Mouse (Mus musculus) midbrain, embryonic 12.5 days (tissue): ENCODE measurements at regions not wholly inside any gene's neighbourhood (a gene's known extent, or its start where the extent isn't known, plus 50 kb on each side); places are given as distances from the start of the nearest gene placed in this dataset.

ENCODE experiments used
- ATAC-seq: fragments of 200-750 bp; cut with Nextera tagmentation; 2 replicates; pipeline ENCODE4 v1.8.0; 2017; ENCODE audit warnings: low read depth, moderate TSS enrichment, moderate library complexity; ENCODE audit not compliant: low FRiP score
- H3K27ac ChIP-seq: fragments of 300-500 bp; sonication (generic); replicated peaks from 2 replicates; pipeline ENCODE4 v1.5.1; 2016; ENCODE audit warnings: mild to moderate bottlenecking
- H3K27me3 ChIP-seq: fragments of 300-500 bp; sonication (generic); 2 replicates; pipeline ENCODE4 v1.6.1; 2016; ENCODE audit warnings: mild to moderate bottlenecking
- H3K36me3 ChIP-seq: fragments of 300-500 bp; sonication (generic); 2 replicates; pipeline ENCODE4 v1.6.1; 2016
- H3K4me1 ChIP-seq: fragments of 300-500 bp; sonication (generic); 2 replicates; pipeline ENCODE4 v1.6.1; 2016
- H3K4me2 ChIP-seq: fragments of 300-500 bp; sonication (generic); replicated peaks from 2 replicates; pipeline ENCODE4 v1.6.1; 2016; ENCODE audit warnings: mild to moderate bottlenecking, moderate library complexity
- H3K4me3 ChIP-seq: fragments of 300-500 bp; sonication (generic); 2 replicates; pipeline ENCODE4 v1.5.1; 2016; ENCODE audit warnings: mild to moderate bottlenecking
- H3K9ac ChIP-seq: fragments of 300-500 bp; sonication (generic); replicated peaks from 2 replicates; pipeline ENCODE4 v1.6.1; 2016; ENCODE audit warnings: mild to moderate bottlenecking, moderate library complexity
- H3K9me3 ChIP-seq: fragments of 300-500 bp; sonication (generic); 2 replicates; pipeline ENCODE4 v1.6.1; 2016; ENCODE audit warnings: mild to moderate bottlenecking
- WGBS: fragments of 180-500 bp; shearing (Covaris S2); methylation state at CpG from one replicate; pipeline ENCODE4 v1.1.7; 2016; 5-methylcytosine and 5-hydroxymethylcytosine counted together

DNA sequence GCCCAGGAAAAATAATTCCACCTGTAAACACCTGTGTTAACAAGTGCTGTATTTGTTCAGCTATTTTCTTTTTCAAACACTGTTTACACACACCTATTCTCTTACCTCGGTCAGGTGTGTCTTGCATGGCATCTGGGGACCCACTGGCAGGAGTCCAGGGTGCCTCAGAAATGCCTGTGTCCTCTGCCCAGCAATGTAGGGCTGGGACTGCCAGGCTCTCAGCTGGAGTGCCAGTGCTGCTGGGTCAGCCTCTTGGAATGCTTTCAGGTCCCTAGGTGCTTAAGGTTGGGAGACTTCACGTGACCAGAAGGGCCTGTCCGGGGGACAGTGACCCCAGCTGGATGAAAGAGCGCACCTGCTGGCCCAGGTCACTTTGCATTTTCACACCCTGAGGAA is 112.4 kb upstream of the Id2 start:
- ATAC-seq = no peak
- Histone ChIP-seq H3K4me1 (0 out of 2 replicates have a peak, but pooled peaks cover 4% of the 10 kb centered on the region), H3K9ac (no peak overlapping the region), H3K36me3 (no peaks in the 10 kb centered on the region), H3K9me3 (no peaks in the 10 kb centered on the region), H3K27ac (no peak overlapping the region), H3K4me3 (no peak overlapping the region), H3K27me3 (no peaks in the 10 kb centered on the region; the same call in 1 of the 2 replicates), H3K4me2 (no peak overlapping the region)
- WGBS = 33% methylated on average over 4 of the region's 4 CpGs

DNA sequence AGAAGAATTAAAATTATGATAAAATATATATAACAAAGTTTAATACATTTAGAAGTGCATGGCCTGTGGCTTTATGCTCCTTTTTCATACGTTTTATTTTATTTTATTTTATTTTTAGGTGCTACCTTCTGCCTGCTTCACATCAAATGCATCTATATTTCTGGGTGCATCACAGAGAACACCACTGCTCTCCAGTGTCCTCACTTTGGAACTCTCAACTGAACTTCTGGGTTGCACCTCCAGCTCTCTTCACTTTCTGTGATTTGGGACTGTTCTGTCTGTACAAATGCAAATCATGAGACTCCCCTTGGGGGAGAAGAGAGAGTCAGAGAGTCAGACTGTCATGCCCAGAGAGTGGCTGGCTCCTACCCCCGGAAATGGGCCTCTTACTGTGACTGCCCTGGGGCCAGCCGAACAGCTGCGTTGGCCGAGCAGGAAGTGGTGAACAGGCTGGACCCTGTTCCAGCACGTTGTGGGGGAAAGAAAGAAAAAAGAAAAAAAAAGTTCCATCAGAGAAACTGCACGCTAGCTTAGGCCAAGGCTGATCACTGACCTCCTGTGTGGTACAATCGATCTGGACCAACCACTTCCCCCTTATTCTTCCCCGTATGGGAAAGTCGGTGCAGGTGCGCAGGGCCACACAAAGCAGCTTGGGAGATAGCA is 111.9 kb upstream of the Id2 start:
- Histone ChIP-seq H3K4me3 (no peak overlapping the region), H3K4me1 (0 out of 2 replicates have a peak, but pooled peaks cover 4% of the 10 kb centered on the region), H3K4me2 (no peak overlapping the region), H3K27me3 (no peaks in the 10 kb centered on the region; the same call in 1 of the 2 replicates), H3K9me3 (no peaks in the 10 kb centered on the region), H3K36me3 (no peaks in the 10 kb centered on the region), H3K27ac (no peak overlapping the region), H3K9ac (no peak overlapping the region)
- ATAC-seq = no peak
- 43% methylated on average over 11 of the region's 11 CpGs for WGBS

GRCm38 (mm10) chr12:25203371-25204067 is 106.6 kb upstream of the Id2 start:
- no peaks in the 10 kb centered on the region for H3K36me3 ChIP-seq

DNA sequence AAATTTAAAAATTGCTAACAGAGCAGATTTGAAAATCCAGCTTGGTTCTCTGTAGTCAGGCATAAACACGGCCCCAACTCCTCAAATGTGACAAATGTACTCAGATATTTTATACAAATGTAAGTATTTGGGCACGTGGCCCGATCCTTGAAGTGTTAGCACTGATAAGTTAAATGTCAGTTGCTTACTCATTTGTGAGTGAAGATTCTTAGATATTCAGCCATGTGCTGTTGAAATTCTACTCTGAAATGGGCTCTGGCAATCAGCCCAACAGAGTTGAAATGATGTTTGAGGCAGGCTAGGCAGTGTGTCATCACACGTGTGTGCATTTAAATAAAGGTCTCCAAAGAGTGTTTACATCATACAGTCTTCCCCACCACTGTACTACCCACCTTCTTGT is 103.2 kb upstream of the Id2 start:
- no peaks in the 10 kb centered on the region for H3K36me3 ChIP-seq
- no peak for ATAC-seq
- no peaks in the 10 kb centered on the region for H3K27me3 ChIP-seq

More at GRCm38 (mm10) chr12:25203371-25204067, 106.6 kb upstream of the Id2 start:
- ATAC-seq = no peak
- Histone ChIP-seq H3K27me3 (no peaks in the 10 kb centered on the region), H3K9me3 (0 out of 2 replicates have a peak, but pooled peaks cover 5% of the 10 kb centered on the region), H3K9ac (no peak overlapping the region), H3K4me2 (no peak overlapping the region), H3K4me3 (no peak overlapping the region), H3K4me1 (no peaks in the 10 kb centered on the region), H3K27ac (no peak overlapping the region)
- WGBS = 91% methylated on average over 10 of the region's 10 CpGs

DNA sequence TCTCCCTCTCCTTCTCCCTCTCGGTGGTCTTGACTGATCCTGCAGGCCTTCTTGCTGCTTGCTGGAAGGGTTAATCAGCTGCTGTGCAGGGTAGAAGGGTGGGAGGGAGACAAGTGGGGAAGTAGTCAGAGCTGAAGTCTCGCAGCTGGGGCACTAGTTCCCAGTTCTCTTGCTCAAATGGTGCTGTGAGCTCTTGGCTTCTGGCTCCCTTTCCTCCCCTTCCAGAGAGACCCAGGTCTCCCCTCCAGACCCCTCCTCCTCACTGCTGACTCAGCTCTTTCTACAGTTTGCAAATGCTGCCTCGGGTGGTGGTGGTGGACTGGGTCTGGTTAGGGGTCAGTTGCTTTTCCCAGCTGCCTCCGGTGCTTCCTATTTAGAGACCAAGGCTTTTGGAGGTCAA is 100.8 kb upstream of the Id2 start:
- H3K4me2 ChIP-seq = no peak overlapping the region
- no peaks in the 10 kb centered on the region for H3K36me3 ChIP-seq
- H3K4me3 ChIP-seq = no peak overlapping the region
- 31% methylated on average over 3 of the region's 4 CpGs for WGBS
- H3K4me1 ChIP-seq = no peaks in the 10 kb centered on the region
- H3K27me3 ChIP-seq = no peaks in the 10 kb centered on the region
- no peak overlapping the region for H3K27ac ChIP-seq
- H3K9me3 ChIP-seq = 0 out of 2 replicates have a peak, but pooled peaks cover 5% of the 10 kb centered on the region
- ATAC-seq = no peak
- H3K9ac ChIP-seq = no peak overlapping the region

More for the DNA sequence above, 103.2 kb upstream of the Id2 start:
- H3K4me3 ChIP-seq = no peak overlapping the region
- H3K9ac ChIP-seq = no peak overlapping the region
- H3K9me3 ChIP-seq = 0 out of 2 replicates have a peak, but pooled peaks cover 5% of the 10 kb centered on the region
- no peak overlapping the region for H3K27ac ChIP-seq
- H3K4me1 ChIP-seq = no peaks in the 10 kb centered on the region
- no peak overlapping the region for H3K4me2 ChIP-seq
- WGBS = 95% methylated on average over 4 of the region's 4 CpGs

GRCm38 (mm10) chr12:25196022-25196421 is 99.1 kb upstream of the Id2 start:
- ATAC-seq = no peak
- no peak overlapping the region for H3K4me3 ChIP-seq
- no peak overlapping the region for H3K4me2 ChIP-seq
- H3K36me3 ChIP-seq = no peaks in the 10 kb centered on the region
- no peaks in the 10 kb centered on the region for H3K4me1 ChIP-seq
- no peak overlapping the region for H3K9ac ChIP-seq
- no peaks in the 10 kb centered on the region for H3K27me3 ChIP-seq
- no peak overlapping the region for H3K27ac ChIP-seq
- H3K9me3 ChIP-seq = 0 out of 2 replicates have a peak, but pooled peaks cover under 1% of the 10 kb centered on the region
- WGBS = 91% methylated on average over 4 of the region's 4 CpGs

- Histone ChIP-seq H3K4me3 (no peak overlapping the region), H3K9ac (no peak overlapping the region), H3K27ac (no peak overlapping the region), H3K4me1 (no peaks in the 10 kb centered on the region), H3K27me3 (no peaks in the 10 kb centered on the region), H3K9me3 (no peaks in the 10 kb centered on the region), H3K36me3 (no peaks in the 10 kb centered on the region), H3K4me2 (no peak overlapping the region)
- ATAC-seq = no peak
- 89% methylated on average over 6 of the region's 6 CpGs for WGBS
These were observed 95.3 kb upstream of the Id2 start for GRCm38 (mm10) chr12:25192216-25192615.

GRCm38 (mm10) chr12:25190360-25190759 is 93.4 kb upstream of the Id2 start:
- no peak overlapping the region for H3K4me3 ChIP-seq
- no peak overlapping the region for H3K27ac ChIP-seq
- 83% methylated on average over 6 of the region's 6 CpGs for WGBS
- no peak overlapping the region for H3K4me2 ChIP-seq
- H3K9me3 ChIP-seq = no peaks in the 10 kb centered on the region
- no peaks in the 10 kb centered on the region for H3K4me1 ChIP-seq
- H3K36me3 ChIP-seq = no peaks in the 10 kb centered on the region
- no peaks in the 10 kb centered on the region for H3K27me3 ChIP-seq
- H3K9ac ChIP-seq = no peak overlapping the region
- ATAC-seq = no peak

DNA sequence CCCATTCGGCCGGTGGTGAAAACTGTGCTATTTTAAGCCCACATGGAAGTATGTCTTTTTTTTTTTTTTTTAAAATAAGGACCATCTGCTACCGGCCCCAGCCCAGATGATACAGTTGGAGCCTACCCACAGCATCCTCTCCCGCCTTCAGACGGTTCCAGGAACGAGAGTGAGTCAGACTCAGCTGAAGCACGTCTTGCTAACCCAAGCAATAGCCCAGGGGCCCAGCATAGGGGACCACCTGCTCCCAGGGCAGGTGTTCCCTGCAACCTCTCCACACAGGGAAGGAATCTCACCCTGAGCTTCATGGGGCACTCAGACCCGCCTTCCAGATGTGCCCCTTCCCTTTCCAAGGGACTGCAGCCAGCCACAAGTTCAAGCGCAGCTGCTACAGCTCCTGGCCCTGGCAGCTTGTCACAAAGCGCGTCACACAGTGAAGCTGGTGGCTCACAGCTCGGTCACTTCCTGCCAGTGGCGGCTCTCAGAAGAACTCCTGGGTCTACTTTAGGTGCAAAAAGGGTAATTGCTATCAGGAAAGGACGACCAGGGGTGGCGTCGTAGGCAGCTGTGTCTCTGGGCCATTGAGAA is 92.3 kb upstream of the Id2 start:
- H3K4me2 ChIP-seq = no peak overlapping the region
- 81% methylated on average over 16 of the region's 16 CpGs for whole genome bisulfite sequencing
- no peaks in the 10 kb centered on the region for H3K4me1 ChIP-seq
- ATAC-seq = no peak
- H3K27me3 ChIP-seq = no peaks in the 10 kb centered on the region
- no peaks in the 10 kb centered on the region for H3K9me3 ChIP-seq
- no peak overlapping the region for H3K4me3 ChIP-seq
- H3K27ac ChIP-seq = no peak overlapping the region
- no peak overlapping the region for H3K9ac ChIP-seq
- no peaks in the 10 kb centered on the region for H3K36me3 ChIP-seq

GRCm38 (mm10) chr12:25188556-25188955 is 91.6 kb upstream of the Id2 start:
- ATAC-seq = no peak
- Histone ChIP-seq H3K4me2 (no peak overlapping the region), H3K36me3 (no peaks in the 10 kb centered on the region), H3K4me1 (no peaks in the 10 kb centered on the region), H3K4me3 (no peak overlapping the region), H3K27ac (no peak overlapping the region), H3K9me3 (no peaks in the 10 kb centered on the region), H3K9ac (no peak overlapping the region), H3K27me3 (no peaks in the 10 kb centered on the region)
- 79% methylated on average over 3 of the region's 3 CpGs for WGBS

GRCm38 (mm10) chr12:25187216-25187615 is 90.3 kb upstream of the Id2 start:
- ATAC-seq = no peak
- H3K4me1 ChIP-seq = no peaks in the 10 kb centered on the region
- H3K27me3 ChIP-seq = no peaks in the 10 kb centered on the region
- H3K9ac ChIP-seq = no peak overlapping the region
- WGBS = 69% methylated on average over 3 of the region's 3 CpGs
- no peaks in the 10 kb centered on the region for H3K36me3 ChIP-seq
- H3K9me3 ChIP-seq = no peaks in the 10 kb centered on the region
- no peak overlapping the region for H3K4me3 ChIP-seq
- no peak overlapping the region for H3K27ac ChIP-seq
- H3K4me2 ChIP-seq = no peak overlapping the region

DNA sequence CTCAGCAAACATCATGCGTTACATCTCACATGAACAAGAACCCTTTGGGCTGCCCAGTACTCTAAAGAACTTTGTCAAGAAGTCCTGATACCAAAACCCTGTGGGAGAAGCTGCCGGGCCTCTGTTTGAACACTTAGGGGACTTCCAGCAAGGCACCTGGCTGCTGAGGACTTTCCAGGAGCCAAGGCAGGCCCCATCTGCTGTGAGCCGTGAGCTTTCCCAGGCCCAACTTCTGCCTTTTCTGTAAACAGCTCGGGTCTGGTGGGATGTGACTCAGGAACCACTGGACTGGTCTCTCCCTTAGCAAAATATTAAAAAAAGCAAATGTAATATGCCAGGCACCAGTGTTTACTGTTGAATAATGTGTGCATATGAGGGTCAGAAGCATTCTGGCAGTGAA is 85.7 kb upstream of the Id2 start:
- H3K27ac ChIP-seq = no peak overlapping the region
- 87% methylated on average over 4 of the region's 4 CpGs for WGBS
- no peak overlapping the region for H3K4me2 ChIP-seq
- H3K4me3 ChIP-seq = no peak overlapping the region
- H3K9ac ChIP-seq = no peak overlapping the region
- peaks cover 7% of the 10 kb centered on the region; the same call in 1 of the 2 replicates for H3K9me3 ChIP-seq
- H3K27me3 ChIP-seq = no peaks in the 10 kb centered on the region
- no peaks in the 10 kb centered on the region for H3K4me1 ChIP-seq
- no peak for ATAC-seq
- H3K36me3 ChIP-seq = no peaks in the 10 kb centered on the region
